Mouse (Mus musculus): Measurements from ENCODE around the gene Ndc1. TPM values are rescaled to one million over a fixed set of nuclear protein-coding genes. Genes with fewer than 3 reads are reported as not detected.
"Not testable (repeated sequence)": the region's sequence is repeated elsewhere in the genome, so short reads cannot be mapped to it uniquely, and the experiment has no call there.

Gene Ndc1
- total and polyA plus RNA-seq, 3 experiments = 10.2 to 15.4 (median 11.3) TPM

DNA sequence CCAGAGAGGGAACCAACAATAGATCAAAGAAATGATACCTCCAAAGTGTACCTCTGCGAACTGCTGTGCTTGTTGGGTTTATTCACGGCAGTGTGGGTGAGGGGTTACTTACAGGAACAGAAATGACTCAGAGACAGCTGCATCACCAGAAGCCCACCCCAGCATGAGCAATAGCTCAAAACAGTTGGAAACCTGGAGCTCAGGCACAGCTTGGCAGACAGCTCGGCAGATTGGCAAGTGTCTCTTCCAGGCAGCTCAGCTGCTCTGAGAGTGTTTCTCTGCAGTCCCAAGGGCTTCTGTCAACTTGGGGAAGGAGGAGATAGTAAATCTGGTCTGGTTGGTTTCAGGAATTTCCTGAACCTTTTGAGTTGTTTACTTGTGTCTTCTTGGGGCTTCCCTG is 9.1 kb upstream of the Ndc1 start:
- no peaks in the 10 kb centered on the region for H3K36me3 ChIP-seq (ENCODE audit: control insufficient read depth, insufficient read depth, low read length)
- intact Hi-C loops (cut with DNase I) = no loop called here
- H3K4me3 ChIP-seq = no peak overlapping the region
- H3K4me1 ChIP-seq (ENCODE audit: control insufficient read depth, insufficient read depth, low read length) = no peaks in the 10 kb centered on the region
- TF ChIP-seq POLR2A (IDR thresholded peaks at IDR 0.05; ENCODE audit: insufficient read depth, low read depth, low read length) = no peak
- no peak for TF ChIP-seq EP300 (IDR thresholded peaks at IDR 0.05; ENCODE audit: insufficient read depth, low read depth, low read length)
- no peak for TF ChIP-seq CTCF (IDR thresholded peaks at IDR 0.05)
- no peaks in the 10 kb centered on the region for H3K79me2 ChIP-seq (replicated peaks; ENCODE audit: control insufficient read depth, insufficient read depth, low read length)
- no peak overlapping the region for H3K9ac ChIP-seq (ENCODE audit: low read depth, low read length)
- 94% methylated on average over 3 of the region's 3 CpGs for WGBS
- no peaks in the 10 kb centered on the region for H3K27me3 ChIP-seq (ENCODE audit: control insufficient read depth, insufficient read depth, low read length)
- DNase-seq = no peak
- H3K27ac ChIP-seq = no peak overlapping the region

DNA sequence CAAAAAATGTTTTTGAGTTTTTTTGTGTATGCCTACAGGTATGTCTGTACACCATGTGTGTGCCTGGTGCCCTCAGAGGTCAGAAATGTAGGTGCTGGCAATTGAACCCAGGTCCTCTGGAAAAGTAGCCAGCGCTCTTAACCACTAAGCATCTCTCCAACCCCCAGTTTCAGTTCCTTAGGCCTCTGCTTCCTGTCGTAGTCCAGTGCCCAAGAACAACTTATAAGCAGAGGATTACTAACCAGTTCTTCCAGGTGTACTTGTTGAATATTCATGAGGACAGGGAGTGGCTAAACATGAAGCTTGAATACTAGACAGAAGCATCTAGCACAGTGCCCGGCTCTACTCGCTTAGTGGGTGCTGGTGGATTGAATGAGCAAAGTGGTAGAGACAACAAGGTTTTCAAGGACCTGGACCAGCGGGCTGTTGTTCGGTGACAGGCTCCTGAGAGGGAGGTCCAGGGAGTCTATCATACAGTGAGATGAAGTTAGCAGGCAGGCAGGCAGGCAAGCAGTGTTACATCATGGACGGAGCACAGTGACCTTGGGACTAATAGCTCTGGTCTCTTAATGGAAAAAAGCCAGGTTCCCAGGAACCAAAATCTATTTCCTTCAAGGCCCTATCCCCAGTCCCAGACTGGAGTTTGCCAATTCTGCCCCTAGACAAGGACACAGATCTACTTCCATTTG is 7.0 kb upstream of the Ndc1 start:
- Histone ChIP-seq H3K4me3 (no peak overlapping the region), H3K4me1 (ENCODE audit: control insufficient read depth, insufficient read depth, low read length) (no peaks in the 10 kb centered on the region), H3K9ac (ENCODE audit: low read depth, low read length) (no peak overlapping the region), H3K36me3 (ENCODE audit: control insufficient read depth, insufficient read depth, low read length) (no peaks in the 10 kb centered on the region), H3K27me3 (ENCODE audit: control insufficient read depth, insufficient read depth, low read length) (no peaks in the 10 kb centered on the region), H3K79me2 (replicated peaks; ENCODE audit: control insufficient read depth, insufficient read depth, low read length) (no peaks in the 10 kb centered on the region), H3K27ac (no peak overlapping the region)
- intact Hi-C loops (cut with DNase I) = no loop called here
- WGBS = 89% methylated on average over 7 of the region's 7 CpGs
- DNase-seq = no peak
- TF ChIP-seq EP300 (IDR thresholded peaks at IDR 0.05; ENCODE audit: insufficient read depth, low read depth, low read length) (no peak), CTCF (IDR thresholded peaks at IDR 0.05) (no peak), POLR2A (IDR thresholded peaks at IDR 0.05; ENCODE audit: insufficient read depth, low read depth, low read length) (no peak)

DNA sequence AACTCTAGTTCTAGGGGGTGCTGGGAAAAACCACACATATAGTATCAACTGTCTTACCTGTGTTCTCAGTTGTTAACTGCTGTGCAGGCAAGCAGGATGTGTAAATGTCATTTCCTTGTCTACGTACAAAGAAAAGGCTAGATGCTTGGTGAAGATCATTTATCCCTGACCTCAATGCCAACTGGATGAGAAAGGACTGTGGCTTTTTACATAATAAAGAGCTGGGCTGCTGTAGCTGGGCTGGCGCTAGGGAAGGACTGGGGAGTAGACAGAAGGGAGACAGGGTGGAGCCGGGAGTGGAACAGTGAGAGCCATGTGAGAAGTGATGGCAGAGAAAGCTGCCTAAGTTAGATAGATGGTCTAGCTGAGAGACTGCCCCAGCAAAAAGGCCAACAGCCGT is 4.8 kb upstream of the Ndc1 start:
- intact Hi-C loops (cut with DNase I) = no loop called here
- Histone ChIP-seq H3K79me2 (replicated peaks; ENCODE audit: control insufficient read depth, insufficient read depth, low read length) (no peaks in the 10 kb centered on the region), H3K27ac (no peak overlapping the region), H3K4me1 (ENCODE audit: control insufficient read depth, insufficient read depth, low read length) (peaks cover 1% of the 10 kb centered on the region; the same call in 1 of the 2 replicates), H3K9ac (ENCODE audit: low read depth, low read length) (no peak overlapping the region), H3K4me3 (no peak overlapping the region), H3K27me3 (ENCODE audit: control insufficient read depth, insufficient read depth, low read length) (no peaks in the 10 kb centered on the region), H3K36me3 (ENCODE audit: control insufficient read depth, insufficient read depth, low read length) (no peaks in the 10 kb centered on the region)
- TF ChIP-seq CTCF (IDR thresholded peaks at IDR 0.05) (no peak), POLR2A (IDR thresholded peaks at IDR 0.05; ENCODE audit: insufficient read depth, low read depth, low read length) (no peak), EP300 (IDR thresholded peaks at IDR 0.05; ENCODE audit: insufficient read depth, low read depth, low read length) (no peak)
- WGBS = 77% methylated on average over 4 of the region's 4 CpGs
- no peak for DNase-seq

DNA sequence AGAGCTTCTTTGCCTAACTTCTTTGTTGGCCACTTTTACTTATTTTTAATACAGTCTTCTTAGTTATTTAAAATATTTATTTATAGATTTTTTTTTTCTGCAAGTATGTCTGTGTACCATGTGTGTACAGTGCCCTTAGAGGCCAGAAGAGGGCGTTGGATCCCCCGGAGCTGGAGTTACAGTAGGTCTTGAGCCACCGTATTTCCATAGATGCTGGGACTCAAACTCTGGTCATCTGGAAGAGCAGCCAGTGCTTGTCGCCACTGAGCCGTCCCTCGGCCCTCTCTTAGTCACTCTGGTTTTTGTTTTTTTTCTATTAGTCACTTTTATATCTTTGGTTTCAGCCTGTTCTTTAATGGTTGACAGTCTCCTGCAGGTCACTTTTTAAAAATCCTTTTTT is 4.0 kb upstream of the Ndc1 start:
- 72% methylated on average over 6 of the region's 6 CpGs for WGBS
- no peak for TF ChIP-seq CTCF (IDR thresholded peaks at IDR 0.05)
- Histone ChIP-seq H3K27ac (no peak overlapping the region), H3K9ac (ENCODE audit: low read depth, low read length) (no peak overlapping the region), H3K4me3 (no peak overlapping the region), H3K79me2 (replicated peaks; ENCODE audit: control insufficient read depth, insufficient read depth, low read length) (no peaks in the 10 kb centered on the region), H3K4me1 (ENCODE audit: control insufficient read depth, insufficient read depth, low read length) (peaks cover 1% of the 10 kb centered on the region; the same call in 1 of the 2 replicates), H3K27me3 (ENCODE audit: control insufficient read depth, insufficient read depth, low read length) (no peaks in the 10 kb centered on the region), H3K36me3 (ENCODE audit: control insufficient read depth, insufficient read depth, low read length) (no peaks in the 10 kb centered on the region)
- intact Hi-C loops (cut with DNase I) = no loop called here
- no peak for DNase-seq

DNA sequence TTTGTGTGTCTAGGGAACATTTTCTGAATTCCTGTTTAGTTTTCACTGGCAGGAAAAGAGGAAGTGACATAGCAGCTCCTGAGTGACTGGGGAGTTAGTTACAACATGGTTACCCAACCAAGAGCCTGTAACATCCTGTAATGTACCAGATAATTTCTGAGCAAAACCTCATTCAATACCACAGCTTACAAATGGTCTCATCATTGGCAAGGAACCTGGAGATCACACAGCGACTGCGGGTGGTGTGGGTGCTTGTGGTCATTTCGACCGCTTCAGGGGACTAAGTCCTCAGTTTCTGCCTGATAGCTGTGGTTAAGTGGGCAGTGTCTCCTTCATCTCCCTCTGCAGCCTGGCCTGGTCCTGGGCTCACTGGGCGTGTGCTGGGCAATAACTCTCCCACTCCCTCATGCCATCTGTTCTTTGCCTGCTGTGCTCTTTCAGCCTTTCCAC is 3.4 kb upstream of the Ndc1 start:
- 65% methylated on average over 5 of the region's 5 CpGs for whole genome bisulfite sequencing
- intact Hi-C loops (cut with DNase I) = no loop called here
- Histone ChIP-seq H3K4me3 (no peak overlapping the region), H3K4me1 (ENCODE audit: control insufficient read depth, insufficient read depth, low read length) (peaks cover 1% of the 10 kb centered on the region; the same call in 1 of the 2 replicates), H3K9ac (ENCODE audit: low read depth, low read length) (no peak overlapping the region), H3K27me3 (ENCODE audit: control insufficient read depth, insufficient read depth, low read length) (no peaks in the 10 kb centered on the region), H3K79me2 (replicated peaks; ENCODE audit: control insufficient read depth, insufficient read depth, low read length) (no peaks in the 10 kb centered on the region), H3K36me3 (ENCODE audit: control insufficient read depth, insufficient read depth, low read length) (no peaks in the 10 kb centered on the region; the same call in 1 of the 2 replicates), H3K27ac (no peak overlapping the region)
- no peak for TF ChIP-seq CTCF (IDR thresholded peaks at IDR 0.05)
- no peak for TF ChIP-seq POLR2A (IDR thresholded peaks at IDR 0.05; ENCODE audit: insufficient read depth, low read depth, low read length)
- no peak for TF ChIP-seq EP300 (IDR thresholded peaks at IDR 0.05; ENCODE audit: insufficient read depth, low read depth, low read length)
- no peak for DNase-seq

DNA sequence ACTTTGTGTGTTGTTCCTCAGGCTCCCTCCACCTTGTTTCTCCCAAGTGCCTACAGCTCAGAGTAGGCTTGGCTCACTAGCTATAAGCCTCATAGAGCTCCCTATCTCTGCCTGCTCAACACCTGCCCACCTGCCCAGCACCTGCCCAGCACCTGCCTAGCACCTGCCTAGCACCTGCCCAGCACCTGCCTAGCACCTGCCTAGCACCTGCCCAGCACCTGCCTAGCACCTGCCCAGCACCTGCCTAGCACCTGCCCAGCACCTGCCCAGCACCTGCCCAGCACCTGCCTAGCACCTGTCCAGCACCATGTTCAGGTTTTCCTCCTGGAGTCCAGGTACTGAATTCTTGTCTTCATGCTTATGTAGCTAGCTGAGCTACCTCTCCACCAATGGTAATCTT is 1.2 kb upstream of the Ndc1 start:
- not testable (repeated sequence) for H3K4me3 ChIP-seq; H3K9ac ChIP-seq (ENCODE audit: low read depth, low read length); H3K79me2 ChIP-seq (replicated peaks; ENCODE audit: control insufficient read depth, insufficient read depth, low read length); H3K4me1 ChIP-seq (ENCODE audit: control insufficient read depth, insufficient read depth, low read length); DNase-seq; H3K36me3 ChIP-seq (ENCODE audit: control insufficient read depth, insufficient read depth, low read length); H3K27ac ChIP-seq; H3K27me3 ChIP-seq (ENCODE audit: control insufficient read depth, insufficient read depth, low read length)
- intact Hi-C loops (cut with DNase I) = loop anchor here (2.0 to 5.0 kb wide), 3 partner anchors 52 to 189 kb away; partner anchors contain the start of genes Hspb11, Lrrc42, Tceanc2 and Tmem59

All from heart, adult 2 months (tissue).